Mouse (Mus musculus) liver, adult 2 months (tissue): ENCODE results near the gene Dntt.

Experiments
- CTCF ChIP-seq: fragments of 200-500 bp; IDR thresholded peaks from 2 replicates; pipeline ENCODE4 v1.5.1; 2011; ENCODE audit warnings: low read depth, low read length, control low read depth
- POLR2A ChIP-seq: fragments of 200-500 bp; IDR thresholded peaks from 2 replicates; pipeline ENCODE4 v1.6.1; 2011; ENCODE audit warnings: low read length, control low read depth; ENCODE audit not compliant: insufficient read depth; ENCODE audit errors: extremely low read depth

- no peak for TF ChIP-seq POLR2A
- TF ChIP-seq CTCF, result no peak
These were observed 23.2 kb downstream of the Dntt start for GRCm38 (mm10) chr19:41052247-41052646.
